Mouse (Mus musculus) limb, embryonic 13.5 days (tissue): ENCODE data around the gene Slc4a8. TPM values are rescaled to one million over a fixed set of nuclear protein-coding genes. Genes with fewer than 3 reads are reported as not detected.

Experiments
- ATAC-seq: fragments of 200-750 bp; cut with Nextera tagmentation; 2 replicates; pipeline ENCODE4 v1.8.0; 2017; ENCODE audit warnings: low read depth, moderate number of reproducible peaks, moderate TSS enrichment; ENCODE audit not compliant: low FRiP score
- H3K27ac ChIP-seq: fragments of 300-500 bp; sonication (generic); 2 replicates; pipeline ENCODE4 v1.5.1; 2015; ENCODE audit warnings: inconsistent platforms, mild to moderate bottlenecking, moderate library complexity
- H3K27me3 ChIP-seq: fragments of 300-500 bp; sonication (generic); 2 replicates; pipeline ENCODE4 v1.6.1; 2015; ENCODE audit warnings: mild to moderate bottlenecking, inconsistent platforms
- H3K36me3 ChIP-seq: fragments of 300-500 bp; sonication (generic); 2 replicates; pipeline ENCODE4 v1.6.1; 2015; ENCODE audit warnings: inconsistent platforms, mild to moderate bottlenecking, moderate library complexity
- H3K4me1 ChIP-seq: fragments of 300-500 bp; sonication (generic); 2 replicates; pipeline ENCODE4 v1.6.1; 2015; ENCODE audit warnings: inconsistent platforms
- H3K4me2 ChIP-seq: fragments of 300-500 bp; sonication (generic); replicated peaks from 2 replicates; pipeline ENCODE4 v1.6.1; 2015; ENCODE audit warnings: inconsistent platforms, mild to moderate bottlenecking, moderate library complexity
- H3K4me3 ChIP-seq: fragments of 300-500 bp; sonication (generic); 2 replicates; pipeline ENCODE4 v1.5.1; 2015; ENCODE audit warnings: moderate library complexity, mild to moderate bottlenecking, inconsistent platforms
- H3K9ac ChIP-seq: fragments of 300-500 bp; sonication (generic); 2 replicates; pipeline ENCODE4 v1.6.1; 2015; ENCODE audit warnings: mild to moderate bottlenecking, inconsistent platforms
- H3K9me3 ChIP-seq: fragments of 300-500 bp; sonication (generic); 2 replicates; pipeline ENCODE4 v1.6.1; 2016; ENCODE audit warnings: inconsistent platforms
- WGBS: fragments of 180-500 bp; shearing (Covaris S2); methylation state at CpG from one replicate; pipeline ENCODE4 v1.1.7; 2015; 5-methylcytosine and 5-hydroxymethylcytosine counted together
- polyA plus RNA-seq: library from polyadenylated mRNA; unstranded; fragments of >200 nt; fragmentation: Nextera tagmentation; extraction: Ambion mirVana; gene quantifications from 2 replicates; pipeline ENCODE4 v1.2.1, GENCODE M21; 2015

The Slc4a8 gene
- polyA plus RNA-seq, 1 experiment from 2014 or later = 4.9 TPM

DNA sequence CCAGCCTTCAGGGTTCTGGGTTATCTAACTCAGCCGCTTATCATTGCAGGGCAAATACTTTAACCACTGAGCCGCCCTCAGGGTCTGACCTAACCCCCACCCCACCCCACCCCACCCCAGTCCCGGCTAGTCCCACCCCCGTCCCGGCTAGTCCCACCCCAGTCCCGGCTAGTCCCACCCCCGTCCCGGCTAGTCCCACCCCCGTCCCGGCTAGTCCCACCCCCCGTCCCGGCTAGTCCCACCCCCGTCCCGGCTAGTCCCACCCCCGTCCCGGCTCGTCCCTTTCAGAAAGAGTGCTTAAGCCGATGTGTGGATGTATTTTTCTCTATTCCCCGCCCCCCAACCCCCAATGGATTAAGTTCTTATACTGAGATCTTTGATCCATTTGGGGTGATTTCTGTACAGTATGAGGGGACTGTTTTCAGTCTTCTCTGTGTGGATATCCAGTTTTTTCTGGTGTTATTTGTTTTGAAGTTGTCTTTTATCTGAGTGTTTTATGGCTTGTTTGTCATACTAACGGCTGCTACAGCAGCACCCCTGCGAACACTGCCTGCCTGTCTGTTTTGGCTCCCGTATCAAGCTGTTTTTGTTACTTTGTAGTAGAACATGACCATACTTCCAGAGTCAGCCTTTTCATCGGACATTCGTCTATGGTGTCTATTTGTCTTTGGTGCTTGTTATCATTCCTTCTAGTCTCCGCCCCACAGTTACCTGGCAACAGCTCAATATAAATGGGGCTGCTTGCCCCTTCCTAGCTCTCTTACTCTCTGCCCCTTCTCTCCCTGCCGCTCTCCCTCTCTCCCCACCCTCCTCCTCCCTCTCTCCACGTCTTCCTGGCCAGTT is 14.2 kb upstream of the Slc4a8 start:
- no peak overlapping the region for H3K27ac ChIP-seq
- peak overlapping the region; percentile 65 for H3K4me2 ChIP-seq
- ATAC-seq = peak; percentile 51; the same call in 1 of the 2 replicates
- H3K9ac ChIP-seq = no peak overlapping the region
- peaks cover 9% of the 10 kb centered on the region for H3K4me1 ChIP-seq
- WGBS = 3% methylated on average over 27 of the region's 27 CpGs
- no peaks in the 10 kb centered on the region for H3K36me3 ChIP-seq
- H3K4me3 ChIP-seq = peak overlapping the region; percentile 32
- H3K27me3 ChIP-seq = peaks cover 7% of the 10 kb centered on the region
- no peaks in the 10 kb centered on the region for H3K9me3 ChIP-seq

DNA sequence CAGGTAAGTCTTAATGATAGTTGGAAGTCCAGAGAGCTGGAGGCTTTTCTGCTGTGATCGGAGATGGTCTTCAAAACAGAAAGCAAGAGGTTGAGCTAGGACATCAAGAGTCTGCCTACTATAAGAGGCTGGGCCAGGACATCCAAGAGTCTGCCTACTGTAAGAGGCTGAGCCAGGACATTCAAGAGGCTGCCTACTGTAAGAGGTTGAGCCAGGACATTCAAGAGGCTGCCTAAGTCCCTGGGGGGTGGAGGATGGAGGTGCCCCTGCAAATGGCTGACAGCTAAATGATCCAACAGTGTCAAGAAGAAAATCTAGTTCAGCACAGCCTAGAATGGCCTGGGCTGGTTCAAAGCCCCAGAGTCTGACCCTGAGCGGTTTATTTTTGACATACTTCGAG is 13.0 kb upstream of the Slc4a8 start:
- Histone ChIP-seq H3K9me3 (no peaks in the 10 kb centered on the region), H3K4me1 (peaks cover 9% of the 10 kb centered on the region), H3K36me3 (no peaks in the 10 kb centered on the region), H3K27me3 (peaks cover 7% of the 10 kb centered on the region), H3K4me3 (no peak overlapping the region), H3K27ac (no peak overlapping the region), H3K4me2 (no peak overlapping the region), H3K9ac (no peak overlapping the region)
- no peak for ATAC-seq
- 95% methylated on average over 3 of the region's 3 CpGs for WGBS

DNA sequence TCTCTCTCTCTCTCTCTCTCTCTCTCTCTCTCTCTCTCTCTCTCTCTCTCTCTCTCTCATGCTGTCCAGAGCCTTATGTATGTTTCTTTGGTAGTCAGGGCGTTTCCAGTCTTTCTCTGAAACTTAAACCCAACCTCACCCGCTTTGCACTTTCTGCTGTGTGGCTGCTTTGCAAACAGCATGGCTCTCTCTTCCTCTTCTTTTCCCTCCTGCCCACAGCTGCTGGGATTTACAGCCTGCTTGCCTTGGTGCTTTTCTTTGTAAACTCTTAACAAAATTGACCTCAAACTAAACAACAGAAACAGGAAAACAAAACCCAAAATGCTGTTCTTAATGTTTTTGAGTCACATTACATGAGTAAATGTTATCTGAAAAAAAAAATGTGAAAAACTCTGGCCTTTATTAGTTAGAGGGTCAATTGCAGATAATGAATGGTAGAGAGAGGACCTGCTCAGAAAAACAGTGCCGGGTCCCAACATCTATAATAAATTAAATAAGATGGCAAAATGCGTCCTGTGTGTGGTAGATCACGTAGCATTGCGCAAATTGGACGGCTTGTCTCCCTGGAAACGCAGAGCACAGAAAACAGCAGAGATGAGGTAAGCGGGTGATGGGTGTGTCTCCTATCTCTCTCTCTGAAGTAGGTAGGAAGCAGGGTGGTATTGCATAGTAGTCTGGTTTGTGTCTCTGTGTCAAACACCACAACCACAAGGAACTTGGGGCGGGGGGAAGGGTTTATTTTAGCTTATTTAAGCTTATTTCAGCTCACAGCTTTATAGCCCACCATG is 11.6 kb upstream of the Slc4a8 start:
- WGBS = 68% methylated on average over 10 of the region's 10 CpGs
- no peak overlapping the region for H3K4me3 ChIP-seq
- peaks cover 9% of the 10 kb centered on the region for H3K4me1 ChIP-seq
- no peak overlapping the region for H3K4me2 ChIP-seq
- H3K9ac ChIP-seq = no peak overlapping the region
- H3K36me3 ChIP-seq = no peaks in the 10 kb centered on the region
- H3K27me3 ChIP-seq = peaks cover 7% of the 10 kb centered on the region
- no peak for ATAC-seq
- H3K9me3 ChIP-seq = no peaks in the 10 kb centered on the region
- no peak overlapping the region for H3K27ac ChIP-seq

DNA sequence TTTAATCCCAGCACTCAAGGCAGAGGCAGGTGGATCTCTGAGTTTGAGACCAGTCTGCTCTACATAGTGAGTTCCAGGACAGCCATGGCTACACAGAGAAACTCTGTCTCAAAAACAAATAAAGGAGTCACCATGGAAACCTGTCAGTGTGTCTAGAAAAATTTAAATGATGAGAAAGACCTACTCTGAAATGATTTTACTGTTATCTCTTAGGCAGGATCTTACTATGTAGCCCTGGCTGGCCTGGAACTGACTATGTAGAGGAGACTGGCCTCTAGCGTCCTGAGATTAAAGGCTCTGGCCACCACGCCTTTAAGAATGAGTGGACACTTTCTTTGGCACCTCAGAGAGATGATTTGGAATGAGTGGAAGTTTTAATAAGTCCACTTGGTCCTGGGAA is 9.1 kb upstream of the Slc4a8 start:
- H3K4me1 ChIP-seq = peaks cover 9% of the 10 kb centered on the region

DNA sequence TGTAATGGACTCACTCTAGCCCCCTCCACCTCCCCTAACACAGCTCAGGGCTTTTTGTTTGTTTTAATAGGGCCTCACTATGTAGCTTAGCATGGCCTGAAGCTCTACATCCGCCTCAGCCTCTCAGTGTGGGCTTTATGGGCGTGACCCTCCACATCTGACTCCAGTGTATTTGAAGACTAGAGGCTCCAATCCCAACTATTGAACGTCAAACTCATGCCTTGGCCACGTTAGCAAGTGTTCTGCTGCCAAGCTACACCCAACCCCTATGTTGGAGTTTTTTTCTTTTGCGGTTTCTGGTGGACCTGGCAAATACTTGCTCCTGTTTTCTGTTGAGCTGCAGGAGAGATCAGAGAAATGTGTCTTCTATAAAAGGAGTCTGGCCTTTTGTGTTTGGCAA is 8.5 kb upstream of the Slc4a8 start:
- Histone ChIP-seq H3K4me2 (no peak overlapping the region), H3K27me3 (peaks cover 3% of the 10 kb centered on the region; the same call in 1 of the 2 replicates), H3K4me1 (peaks cover 5% of the 10 kb centered on the region), H3K4me3 (no peak overlapping the region), H3K9ac (no peak overlapping the region), H3K27ac (no peak overlapping the region), H3K9me3 (no peaks in the 10 kb centered on the region), H3K36me3 (no peaks in the 10 kb centered on the region)
- 61% methylated on average over 5 of the region's 5 CpGs for WGBS
- no peak for ATAC-seq

More for the DNA sequence above, 9.1 kb upstream of the Slc4a8 start:
- Histone ChIP-seq H3K9ac (no peak overlapping the region), H3K4me3 (no peak overlapping the region), H3K4me2 (no peak overlapping the region), H3K9me3 (no peaks in the 10 kb centered on the region), H3K27me3 (peaks cover 3% of the 10 kb centered on the region; the same call in 1 of the 2 replicates), H3K36me3 (no peaks in the 10 kb centered on the region), H3K27ac (no peak overlapping the region)
- ATAC-seq = no peak
- 75% methylated on average over 2 of the region's 2 CpGs for WGBS

DNA sequence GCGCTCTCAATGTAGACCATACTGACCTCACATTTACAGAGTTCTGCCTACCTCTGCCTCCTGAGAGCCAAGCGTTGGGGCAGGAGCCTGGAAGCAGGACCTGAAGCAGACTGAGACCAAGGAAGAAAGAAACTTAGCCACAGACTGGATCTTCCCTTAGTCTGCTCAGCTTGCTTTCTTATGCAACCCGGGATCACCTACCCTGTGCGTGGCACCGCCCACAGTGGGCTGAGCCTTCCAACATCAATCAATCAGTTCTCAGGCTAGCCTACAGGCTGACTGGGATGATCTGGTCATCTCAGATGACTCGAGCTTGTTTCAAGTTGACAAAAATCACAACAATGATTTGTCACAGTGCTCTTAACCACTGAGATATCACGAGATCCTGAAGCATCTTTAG is 7.5 kb upstream of the Slc4a8 start:
- H3K4me3 ChIP-seq = no peak overlapping the region
- no peaks in the 10 kb centered on the region for H3K36me3 ChIP-seq
- H3K9ac ChIP-seq = no peak overlapping the region
- H3K27ac ChIP-seq = no peak overlapping the region
- H3K4me1 ChIP-seq = peaks cover 5% of the 10 kb centered on the region
- no peak overlapping the region for H3K4me2 ChIP-seq
- H3K9me3 ChIP-seq = no peaks in the 10 kb centered on the region
- ATAC-seq = no peak
- WGBS = 42% methylated on average over 7 of the region's 7 CpGs
- H3K27me3 ChIP-seq = peaks cover 3% of the 10 kb centered on the region; the same call in 1 of the 2 replicates

DNA sequence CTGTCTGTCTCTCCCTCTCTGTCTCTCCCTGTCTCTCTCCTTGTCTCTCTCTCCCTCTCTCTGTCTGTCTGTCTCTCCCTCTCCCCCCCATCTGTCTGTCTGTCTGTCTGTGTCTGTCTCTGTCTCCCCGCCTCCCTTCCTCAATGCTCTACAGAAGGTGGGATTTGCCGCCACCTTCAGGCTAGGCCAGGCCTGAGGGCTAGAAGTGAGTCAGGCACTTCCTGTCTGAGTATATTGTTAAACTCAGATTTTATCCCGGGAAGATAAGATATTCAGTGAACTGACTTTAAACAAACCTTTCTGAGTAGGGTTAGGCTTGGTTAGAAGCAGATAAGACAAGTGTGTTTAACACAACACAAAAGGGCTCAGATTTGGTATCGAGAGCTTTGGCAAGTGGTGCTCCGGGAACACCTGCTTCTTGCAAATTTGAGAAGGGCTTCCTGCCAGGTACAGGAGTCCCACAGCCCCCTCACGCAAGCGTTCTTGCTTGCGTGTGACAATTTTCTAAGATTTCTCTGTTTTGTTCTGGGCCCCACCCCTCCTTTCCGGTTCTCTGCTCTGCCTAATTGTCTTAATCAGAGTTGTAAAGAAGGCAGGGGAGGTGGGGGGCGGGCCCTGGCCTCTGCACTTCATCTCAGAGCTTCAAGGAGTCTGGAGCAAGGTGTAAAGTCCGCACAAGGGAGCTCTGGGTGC is 6.6 kb upstream of the Slc4a8 start:
- Histone ChIP-seq H3K4me2 (0 out of 2 replicates have a peak overlapping the region, but pooled peaks have one; percentile 22), H3K9me3 (no peaks in the 10 kb centered on the region), H3K4me3 (no peak overlapping the region), H3K9ac (no peak overlapping the region), H3K4me1 (peaks cover 5% of the 10 kb centered on the region), H3K27me3 (no peaks in the 10 kb centered on the region; the same call in 1 of the 2 replicates), H3K36me3 (no peaks in the 10 kb centered on the region), H3K27ac (no peak overlapping the region)
- 9% methylated on average over 11 of the region's 11 CpGs for WGBS
- ATAC-seq = no peak

DNA sequence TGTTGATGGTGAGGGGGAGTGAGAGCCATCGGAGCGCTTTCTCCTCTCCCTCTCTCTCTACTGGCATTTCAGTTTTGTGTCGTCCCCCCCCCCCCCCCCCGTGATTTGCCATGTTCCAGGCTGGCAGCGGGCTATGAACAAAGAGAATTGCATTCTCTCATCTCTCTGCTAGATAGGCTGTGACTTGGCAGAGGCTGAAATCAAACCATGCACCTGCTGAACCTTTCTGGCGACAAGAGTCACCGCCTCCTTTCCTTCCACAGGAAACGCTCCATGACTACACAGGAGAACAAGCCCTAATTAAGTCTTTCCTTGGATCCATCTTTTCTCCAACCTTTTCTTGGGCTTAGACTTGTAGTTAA is 6.1 kb upstream of the Slc4a8 start:
- ATAC-seq = no peak
- Histone ChIP-seq H3K4me1 (peaks cover 6% of the 10 kb centered on the region), H3K36me3 (no peaks in the 10 kb centered on the region), H3K9ac (no peak overlapping the region), H3K4me3 (no peak overlapping the region), H3K4me2 (0 out of 2 replicates have a peak overlapping the region, but pooled peaks have one; percentile 22), H3K9me3 (no peaks in the 10 kb centered on the region), H3K27me3 (no peaks in the 10 kb centered on the region; the same call in 1 of the 2 replicates), H3K27ac (no peak overlapping the region)
- WGBS = 47% methylated on average over 6 of the region's 8 CpGs

DNA sequence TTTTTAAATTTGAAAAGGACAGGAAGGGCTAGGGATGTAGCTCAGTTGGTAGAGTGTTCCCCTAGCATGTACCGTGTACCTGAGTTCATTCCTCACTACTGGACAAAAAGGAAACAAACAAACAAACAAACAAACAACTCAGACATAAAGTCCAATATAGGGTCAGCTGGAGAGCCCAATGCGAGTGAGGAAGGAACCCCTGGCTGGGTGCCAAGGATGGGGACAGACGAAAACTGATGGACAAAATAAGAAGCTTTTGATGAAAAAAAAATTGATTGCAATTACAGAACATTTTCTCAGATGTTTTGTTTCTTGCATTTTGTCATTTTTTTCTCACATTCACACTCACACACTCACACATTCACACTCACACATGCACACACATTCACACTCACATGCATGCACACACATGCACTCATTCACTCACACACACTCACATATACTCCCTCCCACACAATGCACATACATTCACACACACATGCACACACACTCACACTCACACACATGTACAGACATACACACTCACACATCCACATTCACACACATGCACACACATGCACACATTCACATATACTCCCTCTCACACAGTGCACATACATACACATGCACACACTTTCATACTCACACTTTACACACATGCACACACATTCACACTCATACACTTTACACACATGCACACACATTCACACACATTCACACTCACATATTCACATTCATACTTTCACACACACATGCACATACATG is 5.5 kb upstream of the Slc4a8 start:
- Histone ChIP-seq H3K9me3 (no peaks in the 10 kb centered on the region), H3K9ac (no peak overlapping the region), H3K27me3 (no peaks in the 10 kb centered on the region; the same call in 1 of the 2 replicates), H3K4me1 (peaks cover 11% of the 10 kb centered on the region), H3K27ac (no peak overlapping the region), H3K4me3 (no peak overlapping the region), H3K36me3 (no peaks in the 10 kb centered on the region), H3K4me2 (no peak overlapping the region)
- 75% methylated on average over 3 of the region's 3 CpGs for WGBS
- ATAC-seq = no peak

DNA sequence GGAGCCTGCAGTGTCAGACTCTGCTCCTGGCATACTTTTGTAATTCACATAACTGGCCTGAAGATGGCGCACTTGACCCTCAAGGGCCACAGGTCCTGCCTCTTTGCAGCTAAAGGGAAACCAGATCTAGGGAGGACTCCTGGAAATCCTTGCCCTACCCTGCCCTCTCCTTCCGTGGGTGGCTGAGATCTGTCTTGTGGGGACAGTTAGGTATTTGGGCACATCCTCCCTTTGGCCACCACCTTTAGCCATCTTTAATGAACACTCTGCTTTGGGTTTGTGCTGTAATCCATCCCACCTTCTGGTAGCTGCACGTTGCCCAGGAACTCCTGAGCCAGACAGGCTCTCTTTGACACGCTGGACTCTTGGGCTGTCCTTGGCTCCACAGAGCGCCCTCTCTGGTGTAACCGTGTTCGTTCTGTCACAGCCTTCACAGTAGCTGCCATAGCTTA is 4.0 kb upstream of the Slc4a8 start:
- H3K9me3 ChIP-seq = no peaks in the 10 kb centered on the region
- no peak overlapping the region for H3K4me3 ChIP-seq
- no peak overlapping the region for H3K27ac ChIP-seq
- peak overlapping the region; percentile 30 for H3K4me2 ChIP-seq
- 3% methylated on average over 7 of the region's 7 CpGs for WGBS
- H3K36me3 ChIP-seq = no peaks in the 10 kb centered on the region
- no peak overlapping the region for H3K9ac ChIP-seq
- ATAC-seq = no peak
- peaks cover 20% of the 10 kb centered on the region for H3K4me1 ChIP-seq
- H3K27me3 ChIP-seq = peaks cover under 1% of the 10 kb centered on the region; the same call in 1 of the 2 replicates

DNA sequence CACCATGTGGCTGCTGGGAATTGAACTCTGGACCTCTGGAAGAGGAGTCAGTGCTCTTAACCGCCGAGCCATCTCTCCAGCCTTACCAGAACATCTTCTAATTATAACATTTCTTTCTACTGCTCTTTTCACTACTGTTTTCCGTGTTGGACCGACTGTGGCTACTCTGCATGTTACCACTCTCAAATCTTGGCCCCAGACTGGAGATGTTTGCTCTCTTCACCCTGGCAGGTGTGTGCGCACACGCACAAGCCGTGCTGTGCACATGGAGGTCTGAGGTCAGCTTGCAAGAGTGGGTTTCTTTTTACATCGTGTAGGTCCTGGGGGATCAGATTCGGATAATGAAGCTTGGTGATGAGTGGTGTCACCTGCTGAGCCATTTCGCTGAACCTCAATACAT is 2.3 kb upstream of the Slc4a8 start:
- 85% methylated on average over 10 of the region's 10 CpGs for whole genome bisulfite sequencing
- peaks cover 25% of the 10 kb centered on the region for H3K4me1 ChIP-seq
- no peak overlapping the region for H3K4me2 ChIP-seq
- H3K36me3 ChIP-seq = no peaks in the 10 kb centered on the region
- no peak overlapping the region for H3K9ac ChIP-seq
- peaks cover 9% of the 10 kb centered on the region for H3K27me3 ChIP-seq
- ATAC-seq = no peak
- no peaks in the 10 kb centered on the region for H3K9me3 ChIP-seq
- H3K27ac ChIP-seq = no peak overlapping the region
- no peak overlapping the region for H3K4me3 ChIP-seq
